17 mouse cellular contexts compared by ENCODE assay signal in the genomic region with DNA sequence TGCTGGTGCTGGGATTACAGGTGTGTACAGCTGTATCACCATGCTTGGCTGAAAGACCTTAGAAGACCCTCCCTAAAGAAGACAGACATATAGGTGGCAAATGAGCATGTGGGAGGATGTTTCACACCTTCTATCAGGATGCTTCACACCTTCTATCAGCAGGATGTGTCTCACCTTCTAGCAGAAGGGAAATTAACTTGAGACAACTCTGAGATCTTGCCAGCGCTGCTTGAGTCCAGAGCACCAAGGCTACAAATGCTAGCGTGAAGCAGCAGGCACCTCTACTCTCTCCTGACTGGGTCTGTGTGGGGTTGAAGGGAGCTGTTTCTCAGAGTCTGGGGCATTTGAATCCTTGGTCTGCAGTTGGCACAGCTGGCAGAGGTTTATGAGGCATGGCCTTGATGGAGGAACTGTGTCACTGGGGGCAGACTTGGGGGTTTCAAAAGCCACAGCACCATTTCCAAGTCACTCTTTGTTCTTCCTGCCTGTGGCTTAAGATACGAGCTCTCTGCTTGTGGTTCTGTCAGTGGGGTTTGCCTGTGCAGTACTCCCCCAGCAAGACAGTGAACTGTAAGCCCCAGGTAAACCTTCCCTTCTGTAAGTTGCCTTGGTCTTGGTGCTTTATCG. TPM values are rescaled to one million over a fixed set of nuclear protein-coding genes. Genes with fewer than 3 reads are reported as not detected.
DNase-seq lines count a peak whose midpoint lies in the region; ATAC-seq lines count a peak whose summit lies in the region.
"Had no signal": no experiment of that assay in that cellular context is flagged by ENCODE, and none has a peak within 500 bp of the region (broad histone marks: within the 10 kb centered on the region; RNA-seq: fewer than 3 reads in every experiment).

No protein-coding gene starts in this region.

- no peak overlapping the region for H3K27ac ChIP-seq in heart, embryonic 12.5 days (ENCODE audit: poor library complexity, severe bottlenecking)
- H3K27ac ChIP-seq: embryonic facial prominence, embryonic 13.5 days; hindbrain, postnatal 0 days; liver, embryonic 13.5 days; midbrain, embryonic 13.5 days; stomach, embryonic 15.5 days had no signal

- H3K9me3 ChIP-seq in heart, embryonic 12.5 days (replicated peaks), result peaks cover 5% of the 10 kb centered on the region
- H3K9me3 ChIP-seq: embryonic facial prominence, embryonic 13.5 days; liver, embryonic 13.5 days; stomach, embryonic 15.5 days had no signal

- peak; percentile 48 for DNase-seq in CD4-positive helper T cell, adult 2 months (ENCODE audit: low read depth, low spot score)
- DNase-seq in T-cell, adult 2 months (ENCODE audit: low spot score), result peak; percentile 59
- peak; percentile 81 for DNase-seq in thymus, postnatal 0 days (ENCODE audit: low spot score)
- no peak for DNase-seq in right cerebral cortex, postnatal 25 days
- no peak for DNase-seq in gastrocnemius, postnatal 25 days
- DNase-seq: cerebellum, adult 18-20 months; gastrocnemius, postnatal 36 days; heart, postnatal 14 days; kidney, adult 9 months; layer of hippocampus, postnatal 36 days; liver, embryonic 13.5 days had no signal

- H3K27me3 ChIP-seq in heart, embryonic 12.5 days (replicated peaks), result no peaks in the 10 kb centered on the region
- H3K27me3 ChIP-seq: embryonic facial prominence, embryonic 13.5 days; liver, embryonic 13.5 days; midbrain, embryonic 13.5 days; stomach, embryonic 15.5 days had no signal

- no peak overlapping the region for H3K4me2 ChIP-seq in heart, embryonic 12.5 days
- H3K4me2 ChIP-seq: embryonic facial prominence, embryonic 13.5 days; liver, embryonic 13.5 days; midbrain, embryonic 13.5 days; stomach, embryonic 15.5 days had no signal

- no peak overlapping the region for H3K4me3 ChIP-seq in heart, embryonic 12.5 days
- H3K4me3 ChIP-seq: embryonic facial prominence, embryonic 13.5 days; liver, embryonic 13.5 days; midbrain, embryonic 13.5 days; stomach, embryonic 15.5 days had no signal

- no peaks in the 10 kb centered on the region for H3K36me3 ChIP-seq in heart, embryonic 12.5 days
- H3K36me3 ChIP-seq: embryonic facial prominence, embryonic 13.5 days; liver, embryonic 13.5 days; midbrain, embryonic 13.5 days; stomach, embryonic 15.5 days had no signal

- peak; percentile 67 for ATAC-seq in megakaryocyte, adult 5-6 weeks (ENCODE audit: poor library complexity, severe bottlenecking)
- no peak for ATAC-seq in heart, embryonic 12.5 days (ENCODE audit: insufficient number of reproducible peaks, low FRiP score)
- ATAC-seq: hindbrain, postnatal 0 days; midbrain, embryonic 13.5 days had no signal

- H3K9ac ChIP-seq in heart, embryonic 12.5 days, result no peak overlapping the region
- H3K9ac ChIP-seq: embryonic facial prominence, embryonic 13.5 days; liver, embryonic 13.5 days; midbrain, embryonic 13.5 days; stomach, embryonic 15.5 days had no signal

- H3K4me1 ChIP-seq in heart, embryonic 12.5 days (replicated peaks), result peaks cover 7% of the 10 kb centered on the region; the same call in 1 of the 2 replicates
- H3K4me1 ChIP-seq: embryonic facial prominence, embryonic 13.5 days; liver, embryonic 13.5 days; midbrain, embryonic 13.5 days; stomach, embryonic 15.5 days had no signal

- WGBS in heart, embryonic 12.5 days, result 71% methylated on average over 4 of the region's 4 CpGs

RNA-seq across cellular contexts. Expression of a gene that starts 32.3 kb away (rescaled TPM):
- 0.23 and 0.31 TPM in 2 replicates for total RNA-seq in megakaryocyte, adult 5-6 weeks (2015)
- total RNA-seq in megakaryocyte, adult 5-6 weeks (2017), result 0.22 and 0.57 TPM in 2 replicates
- polyA plus RNA-seq in thymus, postnatal 0 days (2015; fragmentation: Nextera tagmentation; extraction: Ambion mirVana), result 4.2 and 4.9 TPM in 2 replicates
- total RNA-seq in gastrocnemius, postnatal 25 days (2021), result 10 to 100 TPM; 14.5 to 17.2 TPM
- polyA plus RNA-seq in heart, embryonic 12.5 days (2016; fragmentation: Nextera tagmentation; extraction: Ambion mirVana), result 7.0 and 7.1 TPM in 2 replicates

RNA-seq across cellular contexts. Expression of a gene that starts 48.5 kb away (rescaled TPM):
- total RNA-seq in megakaryocyte, adult 5-6 weeks (2015), result 34.2 and 35.6 TPM in 2 replicates
- total RNA-seq in megakaryocyte, adult 5-6 weeks (2017), result 19.3 and 27.3 TPM in 2 replicates
- 90.1 and 102 TPM in 2 replicates for polyA plus RNA-seq in thymus, postnatal 0 days (2015; fragmentation: Nextera tagmentation; extraction: Ambion mirVana)
- 10 to 100 TPM; 22.9 to 24.4 TPM for total RNA-seq in gastrocnemius, postnatal 25 days (2021)
- polyA plus RNA-seq in heart, embryonic 12.5 days (2016; fragmentation: Nextera tagmentation; extraction: Ambion mirVana), result 56.9 and 63.3 TPM in 2 replicates

Comparison
In these comparisons a context has a peak if more than half of its experiments do, and no peak if none do; other contexts are left out.
1. DNase-seq: peak in CD4-positive helper T cell, adult 2 months (single experiment), T-cell, adult 2 months (single experiment) and thymus, postnatal 0 days (single experiment); none in right cerebral cortex, postnatal 25 days (single experiment) and gastrocnemius, postnatal 25 days (single experiment).
2. RNA of a gene that starts 32.3 kb away (total RNA-seq): 14.5 to 17.2 TPM in gastrocnemius, postnatal 25 days; 0.22 to 0.57 TPM in megakaryocyte, adult 5-6 weeks; every median in the first group is over 4 times any median in the second.